Mouse (Mus musculus) thymus, postnatal 10 days (tissue): ENCODE measurements around the gene Slc13a3.
A peak's percentile ranks its signal among the peaks of the same experiment; 100 is the strongest.

Experiments used
- DNase-seq, 2 experiments: peaks; one replicate each; pipeline ENCODE4 v3.0.0; 2021; ENCODE audit warnings: low spot score in 2 of 2

The Slc13a3 gene

GRCm38 (mm10) chr2:165413884-165414283 is 59.1 kb downstream of the Slc13a3 start:
- DNase-seq = no peak

- DNase-seq = peak in 1 of 2 experiments; percentile 61
Observed at GRCm38 (mm10) chr2:165407700-165408301, 65.2 kb downstream of the Slc13a3 start.

GRCm38 (mm10) chr2:165405351-165405750 is 67.7 kb downstream of the Slc13a3 start:
- no peak for DNase-seq

- DNase-seq = no peak
Observed at GRCm38 (mm10) chr2:165404951-165405350, 68.1 kb downstream of the Slc13a3 start.

GRCm38 (mm10) chr2:165398164-165398785 is 74.8 kb downstream of the Slc13a3 start:
- no peak for DNase-seq

GRCm38 (mm10) chr2:165397502-165398163 is 75.4 kb downstream of the Slc13a3 start:
- DNase-seq = no peak

- no peak for DNase-seq
Observed at GRCm38 (mm10) chr2:165396831-165397501, 76.1 kb downstream of the Slc13a3 start.

GRCm38 (mm10) chr2:165392156-165392555 is 80.9 kb downstream of the Slc13a3 start:
- no peak for DNase-seq

GRCm38 (mm10) chr2:165391561-165391960 is 81.5 kb downstream of the Slc13a3 start:
- peak in 1 of 2 experiments; percentile 22 for DNase-seq

- no peak for DNase-seq
Observed at GRCm38 (mm10) chr2:165389299-165389952, 83.6 kb downstream of the Slc13a3 start.

GRCm38 (mm10) chr2:165387844-165388495 is 85.1 kb downstream of the Slc13a3 start, which contains the start of gene Zfp334:
Gene Zfp334 (minus strand): TSS chr2:165388259.
- peak in 1 of 2 experiments; percentile 8 for DNase-seq

- no peak for DNase-seq
Observed at GRCm38 (mm10) chr2:165387370-165387769, 85.7 kb downstream of the Slc13a3 start.

GRCm38 (mm10) chr2:165380050-165380449 is 93.0 kb downstream of the Slc13a3 start:
- no peak for DNase-seq

- no peak for DNase-seq
Observed at GRCm38 (mm10) chr2:165376001-165376400, 97.0 kb downstream of the Slc13a3 start.

GRCm38 (mm10) chr2:165375478-165375877 is 97.6 kb downstream of the Slc13a3 start:
- no peak for DNase-seq

- DNase-seq = no peak
Observed at GRCm38 (mm10) chr2:165371066-165371465, 102.0 kb downstream of the Slc13a3 start.

GRCm38 (mm10) chr2:165370348-165370747 is 102.7 kb downstream of the Slc13a3 start:
- DNase-seq = no peak

GRCm38 (mm10) chr2:165368496-165368895 is 104.5 kb downstream of the Slc13a3 start, which contains the start of gene Zfp663:
Gene Zfp663 (minus strand): TSS chr2:165368729.
- no peak for DNase-seq

- peak in 1 of 2 experiments; percentile 10 for DNase-seq
Observed at GRCm38 (mm10) chr2:165367868-165368439, 105.1 kb downstream of the Slc13a3 start.

- DNase-seq = no peak
Observed at GRCm38 (mm10) chr2:165367047-165367520, 105.9 kb downstream of the Slc13a3 start.
